Mouse (Mus musculus) granulocyte monocyte progenitor cell, adult 5-6 weeks (primary cell): ENCODE data around the gene Cym. TPM values are rescaled to one million over a fixed set of nuclear protein-coding genes. Genes with fewer than 3 reads are reported as not detected.

ENCODE experiments used
- ATAC-seq: replicated peaks from 2 replicates; pipeline ENCODE4 v1.8.0; 2016; ENCODE audit warnings: mild to moderate bottlenecking, moderate TSS enrichment, inconsistent platforms; ENCODE audit not compliant: poor library complexity, severe bottlenecking
- total RNA-seq, 2 experiments: library from RNA; stranded (forward) in 1 of 2; stranded (reverse) in 1 of 2; fragments of 200-712, 200-1000 nt in 1 of 2; fragments of >200 nt in 1 of 2; fragmentation: Nextera tagmentation in 1 of 2; gene quantifications; 2 replicates each; pipeline ENCODE4 v1.2.3; 2014 to 2017

Cym gene
- total RNA-seq, 2 experiments from 2014 or later = not detected

DNA sequence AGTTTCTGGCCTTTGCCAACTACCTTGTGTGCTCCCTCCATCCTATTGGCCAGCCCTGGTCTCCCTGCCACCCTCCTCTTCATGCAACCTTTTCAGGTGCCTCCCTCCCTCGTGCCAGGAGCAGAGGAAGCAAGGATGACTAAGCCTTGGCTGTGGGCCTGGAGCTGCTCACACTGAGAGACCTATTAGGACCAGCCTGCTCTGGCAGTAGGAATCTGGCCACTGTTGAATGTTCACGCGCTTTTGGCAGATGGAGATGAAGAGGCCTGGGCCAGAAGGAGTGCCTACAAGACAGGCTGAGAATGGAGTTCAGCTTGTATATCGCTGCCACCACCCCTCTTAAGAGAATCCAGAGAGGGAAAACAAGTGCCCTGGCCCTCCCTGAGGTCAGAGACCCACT, 46.0 kb downstream of the Cym start:
- no peak for ATAC-seq

DNA sequence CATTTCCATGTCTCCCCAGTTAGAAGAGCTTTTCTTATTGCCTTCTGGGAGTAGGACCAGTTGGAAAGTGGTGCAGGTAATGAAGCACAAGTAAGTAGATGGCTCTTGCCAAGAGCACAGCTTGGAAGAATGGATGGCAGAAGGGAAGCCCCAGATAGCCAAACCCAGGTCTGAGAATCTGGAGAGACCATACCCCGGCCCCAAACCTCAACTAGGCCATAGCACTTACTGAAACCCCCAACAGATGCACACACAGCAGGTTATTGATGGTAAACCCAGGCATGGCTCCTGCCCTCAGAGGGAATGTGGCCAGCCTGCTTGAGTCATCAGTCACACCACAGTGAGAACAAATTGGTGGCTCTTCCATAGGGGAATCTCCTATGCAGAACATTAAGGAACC, 49.0 kb downstream of the Cym start:
- ATAC-seq = no peak

DNA sequence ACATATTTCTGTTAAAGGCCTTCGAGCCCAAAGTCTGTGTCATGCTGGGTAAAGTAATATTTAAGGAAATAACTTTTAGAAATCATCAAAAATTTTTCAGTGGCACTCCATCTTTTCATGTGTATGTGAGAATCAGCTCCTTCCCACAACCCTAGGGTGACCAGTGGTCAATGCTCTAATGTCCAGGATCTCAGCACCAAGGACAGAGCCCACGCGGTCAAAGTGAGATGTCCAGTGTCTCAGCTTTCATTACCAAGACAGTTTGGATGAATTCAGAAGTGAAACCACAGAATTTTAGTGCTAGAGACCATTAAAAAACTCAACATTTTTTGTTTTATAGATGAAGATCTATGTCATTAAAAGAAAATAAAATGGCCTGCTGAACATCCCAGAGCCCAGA, 49.6 kb downstream of the Cym start:
- ATAC-seq = no peak

DNA sequence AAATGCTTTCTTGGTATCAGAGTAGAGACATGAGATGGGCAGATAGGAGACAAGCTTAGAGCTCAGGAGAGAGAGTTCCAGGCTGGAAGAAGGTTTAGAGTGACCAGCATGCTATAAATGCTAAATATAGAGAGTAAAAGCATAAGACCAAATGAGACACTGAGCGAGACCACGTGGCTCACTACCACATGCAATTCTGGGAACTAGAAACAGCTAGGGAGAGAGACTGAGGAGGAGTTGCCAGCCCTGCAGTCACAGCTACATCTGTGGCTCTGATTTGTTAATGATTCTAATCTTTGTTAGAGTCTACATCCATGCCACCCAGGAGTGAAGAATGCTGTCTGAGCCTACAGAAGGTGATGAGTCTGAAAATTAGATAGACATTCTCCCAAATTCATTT, 52.0 kb downstream of the Cym start:
- ATAC-seq = no peak

DNA sequence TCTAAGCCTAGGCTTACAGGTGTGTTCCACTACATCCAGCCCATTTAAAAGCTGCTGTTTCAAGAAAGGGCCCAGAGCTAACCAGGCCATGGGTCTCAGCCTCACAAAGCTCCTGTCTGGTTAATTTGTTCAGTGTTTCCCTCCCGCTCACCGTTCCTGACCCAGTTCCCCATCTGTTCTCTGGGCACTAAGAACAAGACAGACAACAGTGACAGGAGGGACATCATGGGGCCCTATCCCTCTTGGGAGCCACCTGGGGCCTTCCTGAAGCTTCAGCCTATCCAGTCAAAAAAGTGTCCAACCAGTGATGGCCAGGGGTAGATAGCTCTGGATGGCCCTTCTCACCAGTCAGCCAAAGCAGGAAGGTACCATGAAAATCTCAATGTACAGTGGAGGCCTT, 58.8 kb downstream of the Cym start:
- no peak for ATAC-seq

Other genes starting within 250 kb of the Cym start
- 8.4 and 15.0 TPM in 2 replicates for gene Kcna3, start 185.6 kb downstream of the Cym start, total RNA-seq (2014; fragmentation: Nextera tagmentation)
- 4.4 and 5.1 TPM in 2 replicates for gene Kcna3, start 185.6 kb downstream of the Cym start, total RNA-seq (2017)
- not detected in 2 replicates for gene Kcna2, start 120.6 kb downstream of the Cym start, total RNA-seq (2014; fragmentation: Nextera tagmentation)
- gene Kcna2, start 120.6 kb downstream of the Cym start, total RNA-seq (2017) = 0.04 TPM in 1 of 2 replicates, not detected in the other
- not detected in 2 replicates for gene Kcna10, start 38.7 kb downstream of the Cym start, total RNA-seq (2014; fragmentation: Nextera tagmentation)
- gene Kcna10, start 38.7 kb downstream of the Cym start, total RNA-seq (2017) = not detected in 2 replicates
- gene A630076J17Rik, start 8.9 kb upstream of the Cym start, total RNA-seq (2014; fragmentation: Nextera tagmentation) = not detected in 2 replicates
- gene A630076J17Rik, start 8.9 kb upstream of the Cym start, total RNA-seq (2017) = not detected in 2 replicates
- not detected in 2 replicates for gene Prok1, start 18.0 kb upstream of the Cym start, total RNA-seq (2014; fragmentation: Nextera tagmentation)
- not detected in 2 replicates for gene Prok1, start 18.0 kb upstream of the Cym start, total RNA-seq (2017)
- gene Lamtor5, start 57.1 kb upstream of the Cym start, total RNA-seq (2014; fragmentation: Nextera tagmentation) = 125 and 167 TPM in 2 replicates
- 57.3 and 64.8 TPM in 2 replicates for gene Lamtor5, start 57.1 kb upstream of the Cym start, total RNA-seq (2017)
- gene Slc16a4, start 69.5 kb upstream of the Cym start, total RNA-seq (2014; fragmentation: Nextera tagmentation) = not detected in 2 replicates
- not detected in 2 replicates for gene Slc16a4, start 69.5 kb upstream of the Cym start, total RNA-seq (2017)
- 46.9 and 51.3 TPM in 2 replicates for gene Rbm15, start 111.9 kb upstream of the Cym start, total RNA-seq (2014; fragmentation: Nextera tagmentation)
- 28.4 and 32.1 TPM in 2 replicates for gene Rbm15, start 111.9 kb upstream of the Cym start, total RNA-seq (2017)
- gene Kcnc4, start 237.8 kb upstream of the Cym start, total RNA-seq (2014; fragmentation: Nextera tagmentation) = not detected in 2 replicates
- not detected in 2 replicates for gene Kcnc4, start 237.8 kb upstream of the Cym start, total RNA-seq (2017)